Mouse (Mus musculus): Measurements from ENCODE around the gene Tnfrsf23. TPM values are rescaled to one million over a fixed set of nuclear protein-coding genes. Genes with fewer than 3 reads are reported as not detected.

Tnfrsf23 gene
- polyA plus RNA-seq, 1 experiment from 2014 or later: 1.9 TPM

Other genes starting within 250 kb of the Tnfrsf23 start
- gene Cdkn1c, start 224.8 kb downstream of the Tnfrsf23 start, polyA plus RNA-seq (2014; fragmentation: Nextera tagmentation; extraction: Ambion mirVana): 824 and 970 TPM in 2 replicates
- gene Slc22a18, start 212.1 kb downstream of the Tnfrsf23 start, polyA plus RNA-seq (2014; fragmentation: Nextera tagmentation; extraction: Ambion mirVana): 9.2 and 9.8 TPM in 2 replicates
- 4.6 and 5.9 TPM in 2 replicates for gene Phlda2, start 182.7 kb downstream of the Tnfrsf23 start, polyA plus RNA-seq (2014; fragmentation: Nextera tagmentation; extraction: Ambion mirVana)
- 109 and 120 TPM in 2 replicates for gene Nap1l4, start 136.8 kb downstream of the Tnfrsf23 start, polyA plus RNA-seq (2014; fragmentation: Nextera tagmentation; extraction: Ambion mirVana)
- gene Cars, start 85.8 kb downstream of the Tnfrsf23 start, polyA plus RNA-seq (2014; fragmentation: Nextera tagmentation; extraction: Ambion mirVana): 51.1 and 58.1 TPM in 2 replicates
- 0.17 TPM in 1 of 2 replicates, not detected in the other for gene Tnfrsf26, start 57.1 kb downstream of the Tnfrsf23 start, polyA plus RNA-seq (2014; fragmentation: Nextera tagmentation; extraction: Ambion mirVana)
- 12.4 and 13.7 TPM in 2 replicates for gene Tnfrsf22, start 36.2 kb downstream of the Tnfrsf23 start, polyA plus RNA-seq (2014; fragmentation: Nextera tagmentation; extraction: Ambion mirVana)
- gene Osbpl5, start 71.1 kb upstream of the Tnfrsf23 start, polyA plus RNA-seq (2014; fragmentation: Nextera tagmentation; extraction: Ambion mirVana): 46.1 and 46.6 TPM in 2 replicates
- 0.14 TPM in 1 of 2 replicates, not detected in the other for gene Mrgprg, start 81.1 kb upstream of the Tnfrsf23 start, polyA plus RNA-seq (2014; fragmentation: Nextera tagmentation; extraction: Ambion mirVana)
- gene Mrgpre, start 98.6 kb upstream of the Tnfrsf23 start, polyA plus RNA-seq (2014; fragmentation: Nextera tagmentation; extraction: Ambion mirVana): 1.7 and 2.7 TPM in 2 replicates
- gene Nadsyn1, start 137.0 kb upstream of the Tnfrsf23 start, polyA plus RNA-seq (2014; fragmentation: Nextera tagmentation; extraction: Ambion mirVana): 8.5 and 9.8 TPM in 2 replicates
- gene Dhcr7, start 137.3 kb upstream of the Tnfrsf23 start, polyA plus RNA-seq (2014; fragmentation: Nextera tagmentation; extraction: Ambion mirVana): 43.8 and 53.1 TPM in 2 replicates
- gene Gm498, start 181.0 kb upstream of the Tnfrsf23 start, polyA plus RNA-seq (2014; fragmentation: Nextera tagmentation; extraction: Ambion mirVana): not detected in 2 replicates

All from stomach, embryonic 14.5 days (tissue).